Mouse (Mus musculus) cortical plate, adult 2 months (tissue): ENCODE measurements around the gene Cnbd2.

ENCODE experiments used
- CTCF ChIP-seq: fragments of 200-500 bp; IDR thresholded peaks from 2 replicates; pipeline ENCODE4 v1.5.1; 2011; ENCODE audit warnings: mild to moderate bottlenecking, control low read depth, low read length; ENCODE audit not compliant: insufficient read depth; ENCODE audit errors: extremely low read depth
- POLR2A ChIP-seq: fragments of 200-500 bp; IDR thresholded peaks from 2 replicates; pipeline ENCODE4 v1.6.1; 2011; ENCODE audit warnings: mild to moderate bottlenecking, low read length, control low read depth; ENCODE audit not compliant: insufficient read depth; ENCODE audit errors: extremely low read depth

GRCm38 (mm10) chr2:156417194-156417593, 105.1 kb downstream of the Cnbd2 start:
- no peak for TF ChIP-seq POLR2A
- no peak for TF ChIP-seq CTCF
